Mouse (Mus musculus) megakaryocyte, adult 5-6 weeks (primary cell): ENCODE measurements around the gene Porcn. TPM values are rescaled to one million over a fixed set of nuclear protein-coding genes. Genes with fewer than 3 reads are reported as not detected.

Source experiments
- ATAC-seq: 2 replicates; pipeline ENCODE4 v1.8.0; 2016; ENCODE audit warnings: mild to moderate bottlenecking, inconsistent platforms; ENCODE audit not compliant: poor library complexity, severe bottlenecking
- total RNA-seq, 2 experiments: library from RNA; stranded (forward) in 1 of 2; stranded (reverse) in 1 of 2; fragments of 153-499, 151-499 nt in 1 of 2; fragments of 221-1000, 200-1000 nt in 1 of 2; gene quantifications; 2 replicates each; pipeline versions ENCODE4 v1.2.3 to v1.2.4; 2015 to 2017

Gene Porcn
- total RNA-seq (2015): 0.27 TPM in 1 of 2 replicates, not detected in the other
- total RNA-seq (2017): 0.22 and 0.41 TPM in 2 replicates

- peak; percentile 77 for ATAC-seq
These were observed at the start of gene Porcn for GRCm38 (mm10) chrX:8206015-8206693. Gene Porcn, minus strand, starts transcription at chrX:8206525.

GRCm38 (mm10) chrX:8255807-8256206 is 49.5 kb upstream of the Porcn start:
- no peak for ATAC-seq

- no peak for ATAC-seq
These were observed 47.4 kb upstream of the Porcn start for GRCm38 (mm10) chrX:8253711-8254110.

GRCm38 (mm10) chrX:8252334-8253285 is 46.3 kb upstream of the Porcn start, which contains the start of gene Ftsj1:
Gene Ftsj1, minus strand, starts transcription at chrX:8252406.
- ATAC-seq: peak; percentile 96

- peak; percentile 28 for ATAC-seq
These were observed 45.5 kb upstream of the Porcn start for GRCm38 (mm10) chrX:8251789-8252333.

- no peak for ATAC-seq
These were observed 42.3 kb upstream of the Porcn start for GRCm38 (mm10) chrX:8248542-8249120.

- ATAC-seq: no peak
These were observed 41.4 kb upstream of the Porcn start for GRCm38 (mm10) chrX:8247680-8248079.

- no peak for ATAC-seq
These were observed 32.6 kb upstream of the Porcn start for GRCm38 (mm10) chrX:8238804-8239395.

- ATAC-seq: no peak
These were observed 30.4 kb upstream of the Porcn start for GRCm38 (mm10) chrX:8236704-8237103.

GRCm38 (mm10) chrX:8233602-8234001 is 27.3 kb upstream of the Porcn start:
- ATAC-seq: no peak

- ATAC-seq: no peak
These were observed 23.9 kb upstream of the Porcn start for GRCm38 (mm10) chrX:8230272-8230671.

- no peak for ATAC-seq
These were observed 17.1 kb upstream of the Porcn start for GRCm38 (mm10) chrX:8223473-8223872.

GRCm38 (mm10) chrX:8222678-8223421 is 16.5 kb upstream of the Porcn start:
- no peak for ATAC-seq

GRCm38 (mm10) chrX:8222296-8222677 is 16.0 kb upstream of the Porcn start:
- ATAC-seq: no peak

- no peak for ATAC-seq
These were observed 13.3 kb upstream of the Porcn start for GRCm38 (mm10) chrX:8219651-8220050.

- ATAC-seq: no peak
These were observed 11.8 kb upstream of the Porcn start for GRCm38 (mm10) chrX:8218114-8218513.

- no peak for ATAC-seq
These were observed 11.1 kb upstream of the Porcn start for GRCm38 (mm10) chrX:8217383-8217782.

GRCm38 (mm10) chrX:8211490-8212207 is 5.3 kb upstream of the Porcn start:
- ATAC-seq: no peak

GRCm38 (mm10) chrX:8209720-8210119 is 3.4 kb upstream of the Porcn start:
- ATAC-seq: no peak
